Mouse (Mus musculus) lung, embryonic 16.5 days (tissue): ENCODE measurements around the gene Lce6a. TPM values are rescaled to one million over a fixed set of nuclear protein-coding genes. Genes with fewer than 3 reads are reported as not detected.

Experiments
- ATAC-seq: fragments of 200-750 bp; cut with Nextera tagmentation; 2 replicates; pipeline ENCODE4 v1.8.0; 2017; ENCODE audit warnings: low read depth, mild to moderate bottlenecking, moderate library complexity
- H3K27ac ChIP-seq: fragments of 300-500 bp; sonication (generic); 2 replicates; pipeline ENCODE4 v1.5.1; 2014; ENCODE audit warnings: mild to moderate bottlenecking, control low read depth, low read length
- H3K27me3 ChIP-seq: fragments of 300-500 bp; sonication (generic); 2 replicates; pipeline ENCODE4 v1.6.1; 2014; ENCODE audit warnings: low read depth, low read length, mixed read lengths; ENCODE audit not compliant: control insufficient read depth, insufficient read depth
- H3K36me3 ChIP-seq: fragments of 300-500 bp; sonication (generic); 2 replicates; pipeline ENCODE4 v1.6.1; 2014; ENCODE audit warnings: low read length; ENCODE audit not compliant: control insufficient read depth, insufficient read depth
- H3K4me1 ChIP-seq: fragments of 300-500 bp; sonication (generic); replicated peaks from 2 replicates; pipeline ENCODE4 v1.6.1; 2014; ENCODE audit warnings: low read length, mixed read lengths; ENCODE audit not compliant: control insufficient read depth, insufficient read depth
- H3K4me2 ChIP-seq: fragments of 300-500 bp; sonication (generic); 2 replicates; pipeline ENCODE4 v1.6.1; 2014; ENCODE audit warnings: low read depth, low read length, control low read depth
- H3K4me3 ChIP-seq: fragments of 300-500 bp; sonication (generic); 2 replicates; pipeline ENCODE4 v1.5.1; 2014; ENCODE audit warnings: mild to moderate bottlenecking, low read length, control low read depth
- H3K9ac ChIP-seq: fragments of 300-500 bp; sonication (generic); 2 replicates; pipeline ENCODE4 v1.6.1; 2014; ENCODE audit warnings: low read length, control low read depth
- H3K9me3 ChIP-seq: fragments of 300-500 bp; sonication (generic); 2 replicates; pipeline ENCODE4 v1.6.1; 2016; ENCODE audit warnings: low read length; ENCODE audit not compliant: control insufficient read depth
- WGBS: fragments of 180-500 bp; shearing (Covaris S2); extraction: QIAGEN DNeasy Blood & Tissue Kit; methylation state at CpG from one replicate; pipeline ENCODE4 v1.1.7; 2014; 5-methylcytosine and 5-hydroxymethylcytosine counted together
- polyA plus RNA-seq: library from polyadenylated mRNA; unstranded; fragments of >200 nt; fragmentation: Nextera tagmentation; extraction: Ambion mirVana; gene quantifications from 2 replicates; pipeline ENCODE4 v1.2.1, GENCODE M21; 2015

Gene Lce6a
- polyA plus RNA-seq, 1 experiment from 2014 or later, result not detected

DNA sequence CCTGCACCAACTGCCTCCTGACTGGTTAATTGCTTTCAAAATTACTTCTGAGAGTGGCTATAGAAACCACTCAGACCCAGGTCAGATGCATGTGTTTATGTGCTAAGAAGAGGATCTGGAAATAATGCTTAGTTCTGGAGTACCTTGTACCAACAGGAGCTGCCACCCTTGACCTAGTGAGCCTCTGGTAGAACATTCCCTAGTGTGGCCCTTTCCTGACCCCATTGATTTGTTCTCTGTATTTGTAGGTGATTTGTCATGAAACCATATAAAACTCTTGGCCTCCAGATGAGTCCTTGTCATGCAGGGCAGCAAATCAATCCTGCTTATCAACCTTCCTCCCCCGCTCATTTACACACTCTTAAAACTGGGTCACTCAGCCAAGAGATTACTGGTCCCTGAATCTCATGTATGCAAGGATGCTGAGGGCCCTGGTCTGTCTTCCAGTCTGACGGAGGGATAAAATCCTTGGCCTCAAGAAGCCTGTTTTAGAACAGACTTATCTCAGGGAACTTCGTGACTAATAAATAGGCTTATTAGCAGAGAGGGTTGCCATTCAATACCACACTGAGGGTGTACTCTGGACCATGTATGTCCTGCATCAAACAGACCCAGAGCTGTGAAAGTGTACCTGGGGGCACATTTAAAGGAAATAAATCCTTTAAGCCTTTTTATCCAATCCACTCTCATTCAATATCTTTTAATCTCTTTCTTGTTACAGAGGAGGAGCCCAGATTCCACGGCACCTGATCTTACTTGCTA lies 42.6 kb downstream of the Lce6a start:
- 58% methylated on average over 4 of the region's 4 CpGs for WGBS
- no peaks in the 10 kb centered on the region for H3K27me3 ChIP-seq
- no peaks in the 10 kb centered on the region for H3K36me3 ChIP-seq
- no peak for ATAC-seq
- no peak overlapping the region for H3K9ac ChIP-seq
- H3K4me2 ChIP-seq, result no peak overlapping the region
- H3K9me3 ChIP-seq, result no peaks in the 10 kb centered on the region
- H3K4me1 ChIP-seq, result no peaks in the 10 kb centered on the region
- H3K27ac ChIP-seq, result no peak overlapping the region
- H3K4me3 ChIP-seq, result no peak overlapping the region

DNA sequence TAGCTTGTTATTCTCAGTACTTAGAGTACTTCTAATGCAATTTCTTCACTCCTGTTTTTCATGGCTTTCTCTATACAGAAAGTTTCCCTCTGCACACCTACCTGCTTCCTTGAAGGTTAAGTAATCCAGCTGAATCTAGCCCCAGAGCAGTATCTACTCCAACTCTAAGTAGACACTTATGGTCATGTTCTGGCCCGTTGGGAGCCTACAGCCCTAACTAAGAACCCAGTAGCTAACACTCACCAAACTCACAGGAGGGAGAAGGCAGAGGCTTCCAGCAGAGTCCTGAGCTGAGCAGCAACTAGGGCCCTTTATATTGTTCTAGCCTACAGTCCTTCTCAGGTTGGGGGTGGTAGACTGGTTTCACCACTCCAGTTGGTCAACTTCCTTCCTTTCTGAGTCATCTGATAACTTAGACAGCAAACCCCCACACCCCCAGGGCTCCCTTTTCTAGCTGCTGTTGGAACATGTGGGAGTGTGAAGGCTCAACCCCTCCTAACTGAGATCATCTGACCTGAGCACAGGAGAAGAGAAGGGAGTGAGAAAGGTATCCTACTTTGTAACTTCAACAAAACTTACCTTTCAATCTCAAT lies 47.9 kb downstream of the Lce6a start, which contains the start of gene Ivl:
Gene Ivl (minus strand): TSS at position 287 of the 593 bp plus-strand sequence.
- Histone ChIP-seq H3K27ac (no peak within 1 kb of the TSS), H3K9me3 (no peaks in the 10 kb centered on the region), H3K4me2 (no peak within 1 kb of the TSS), H3K36me3 (no peaks in the 10 kb centered on the region), H3K9ac (no peak within 1 kb of the TSS), H3K27me3 (no peaks in the 10 kb centered on the region), H3K4me3 (no peak within 1 kb of the TSS), H3K4me1 (no peaks in the 10 kb centered on the region)
- no peak for ATAC-seq
- 65% methylated on average over 1 of the region's 1 CpGs for WGBS

DNA sequence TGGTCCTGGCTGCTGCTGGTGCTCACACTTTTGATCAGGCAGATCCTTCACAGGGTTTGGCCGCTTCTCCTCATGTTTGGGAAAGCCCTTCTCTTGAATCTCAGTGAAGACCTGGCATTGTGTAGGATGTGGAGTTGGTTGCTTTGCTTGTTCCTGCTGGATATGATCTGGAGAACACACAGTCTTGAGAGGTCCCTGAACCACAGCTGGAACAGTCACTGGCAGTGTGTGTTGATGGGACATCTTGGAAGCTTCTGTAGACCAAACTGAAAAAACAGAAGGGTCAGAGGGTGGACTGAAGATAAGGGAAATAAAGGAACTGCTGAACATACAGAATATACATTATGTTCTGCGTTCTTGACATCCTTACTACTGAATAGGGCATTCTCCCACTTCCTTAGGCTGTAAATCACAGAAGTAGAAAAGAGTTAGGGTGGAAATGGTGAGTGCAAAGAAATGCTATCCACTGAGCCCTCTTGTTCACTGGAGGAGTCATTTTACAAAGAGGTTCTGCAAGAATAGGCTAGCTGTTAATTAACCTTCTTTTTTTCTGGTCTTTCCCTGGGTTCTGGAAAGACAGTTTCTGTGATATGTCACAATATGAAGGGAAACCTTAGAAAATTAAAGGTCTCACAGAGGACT lies 48.8 kb downstream of the Lce6a start:
- no peak overlapping the region for H3K27ac ChIP-seq
- WGBS, result 29% methylated on average over 2 of the region's 2 CpGs
- no peaks in the 10 kb centered on the region for H3K9me3 ChIP-seq
- H3K4me3 ChIP-seq, result no peak overlapping the region
- H3K4me2 ChIP-seq, result no peak overlapping the region
- H3K4me1 ChIP-seq, result no peaks in the 10 kb centered on the region
- H3K27me3 ChIP-seq, result no peaks in the 10 kb centered on the region
- ATAC-seq, result no peak
- no peak overlapping the region for H3K9ac ChIP-seq
- no peaks in the 10 kb centered on the region for H3K36me3 ChIP-seq

Other genes starting within 250 kb of the Lce6a start
- gene Sprr2h, start 236.0 kb downstream of the Lce6a start, polyA plus RNA-seq, result not detected in 2 replicates
- gene Sprr2i, start 213.7 kb downstream of the Lce6a start, polyA plus RNA-seq, result not detected in 2 replicates
- not detected in 2 replicates for gene Sprr2j-ps, start 203.6 kb downstream of the Lce6a start, polyA plus RNA-seq
- gene Gm9774, start 192.2 kb downstream of the Lce6a start, polyA plus RNA-seq, result 7.8 and 10.3 TPM in 2 replicates
- not detected in 2 replicates for gene Sprr2k, start 189.1 kb downstream of the Lce6a start, polyA plus RNA-seq
- gene Sprr1b, start 182.9 kb downstream of the Lce6a start, polyA plus RNA-seq, result 0.79 TPM in 1 of 2 replicates, not detected in the other
- not detected in 2 replicates for gene Sprr3, start 162.9 kb downstream of the Lce6a start, polyA plus RNA-seq
- 0.97 and 2.8 TPM in 2 replicates for gene Sprr1a, start 135.8 kb downstream of the Lce6a start, polyA plus RNA-seq
- gene Sprr4, start 121.2 kb downstream of the Lce6a start, polyA plus RNA-seq, result not detected in 2 replicates
- gene 2310046K23Rik, start 87.1 kb downstream of the Lce6a start, polyA plus RNA-seq, result not detected in 2 replicates
- gene Ivl, start 47.9 kb downstream of the Lce6a start, polyA plus RNA-seq, result 0.64 TPM in 1 of 2 replicates, not detected in the other
- gene Smcp, start 32.7 kb downstream of the Lce6a start, polyA plus RNA-seq, result not detected in 2 replicates
- not detected in 2 replicates for gene 2210017I01Rik, start 14.2 kb downstream of the Lce6a start, polyA plus RNA-seq
- 0.31 TPM in 1 of 2 replicates, not detected in the other for gene Lce1a1, start 26.6 kb upstream of the Lce6a start, polyA plus RNA-seq
- gene Lce1b, start 35.3 kb upstream of the Lce6a start, polyA plus RNA-seq, result not detected in 2 replicates
- gene Lce1a2, start 48.7 kb upstream of the Lce6a start, polyA plus RNA-seq, result not detected in 2 replicates
- gene Lce1c, start 57.6 kb upstream of the Lce6a start, polyA plus RNA-seq, result not detected in 2 replicates
- gene Lce1d, start 65.5 kb upstream of the Lce6a start, polyA plus RNA-seq, result not detected in 2 replicates
- not detected in 2 replicates for gene Lce1e, start 87.4 kb upstream of the Lce6a start, polyA plus RNA-seq
- gene Lce1f, start 98.7 kb upstream of the Lce6a start, polyA plus RNA-seq, result not detected in 2 replicates
- not detected in 2 replicates for gene Gm38119, start 117.4 kb upstream of the Lce6a start, polyA plus RNA-seq
- not detected in 2 replicates for gene Lce1g, start 130.7 kb upstream of the Lce6a start, polyA plus RNA-seq
- gene Lce1h, start 143.4 kb upstream of the Lce6a start, polyA plus RNA-seq, result not detected in 2 replicates
- gene Lce1i, start 157.2 kb upstream of the Lce6a start, polyA plus RNA-seq, result not detected in 2 replicates
- gene Lce1j, start 168.9 kb upstream of the Lce6a start, polyA plus RNA-seq, result not detected in 2 replicates
- gene Lce1k, start 186.2 kb upstream of the Lce6a start, polyA plus RNA-seq, result not detected in 2 replicates
- gene Kprp, start 205.6 kb upstream of the Lce6a start, polyA plus RNA-seq, result not detected in 2 replicates
- gene Lce1l, start 229.6 kb upstream of the Lce6a start, polyA plus RNA-seq, result not detected in 2 replicates
- gene 2310050C09Rik, start 248.6 kb upstream of the Lce6a start, polyA plus RNA-seq, result not detected in 2 replicates